Mouse (Mus musculus) kidney, adult 2 months (tissue): Measurements from ENCODE around the gene Rpf1. TPM values are rescaled to one million over a fixed set of nuclear protein-coding genes. Genes with fewer than 3 reads are reported as not detected.

ENCODE experiments used
- DNase-seq: peaks from one replicate; pipeline ENCODE4 v3.0.0; 2021
- H3K27ac ChIP-seq: fragments of 200-500 bp; 2 replicates; pipeline ENCODE4 v1.5.1; 2012; ENCODE audit warnings: low read depth, low read length, control low read depth, inconsistent platforms; ENCODE audit not compliant: insufficient read depth
- H3K27me3 ChIP-seq: fragments of 200-500 bp; replicated peaks from 2 replicates; pipeline ENCODE4 v1.6.1; 2012; ENCODE audit warnings: mild to moderate bottlenecking, moderate library complexity, low read length, inconsistent platforms; ENCODE audit not compliant: control insufficient read depth, insufficient read depth
- H3K36me3 ChIP-seq: fragments of 200-500 bp; 2 replicates; pipeline ENCODE4 v1.6.1; 2012; ENCODE audit warnings: mild to moderate bottlenecking, moderate library complexity, low read length, inconsistent platforms; ENCODE audit not compliant: control insufficient read depth, insufficient read depth
- H3K4me1 ChIP-seq: fragments of 200-500 bp; 2 replicates; pipeline ENCODE4 v1.6.1; 2011; ENCODE audit warnings: low read length; ENCODE audit not compliant: control insufficient read depth, insufficient read depth
- H3K4me3 ChIP-seq: fragments of 200-500 bp; 2 replicates; pipeline ENCODE4 v1.5.1; 2011; ENCODE audit warnings: mild to moderate bottlenecking, low read depth, low read length, control low read depth; ENCODE audit not compliant: insufficient read depth
- CTCF ChIP-seq: fragments of 200-500 bp; conservative IDR thresholded peaks from 2 replicates; pipeline ENCODE4 v1.5.1; 2011; ENCODE audit warnings: low read depth, mild to moderate bottlenecking, control low read depth, low read length, moderate library complexity, mixed read lengths; ENCODE audit not compliant: insufficient read depth, insufficient read length
- POLR2A ChIP-seq: fragments of 200-500 bp; IDR thresholded peaks from one replicate; pipeline ENCODE4 v1.6.1; 2011; ENCODE audit warnings: low read depth, low read length, control low read depth
- WGBS: fragments of 180-500 bp; shearing (Covaris S2); methylation state at CpG from one replicate; pipeline ENCODE4 v1.1.7; 2018; 5-methylcytosine and 5-hydroxymethylcytosine counted together
- polyA plus RNA-seq: library from polyadenylated mRNA; depleted of rRNA; stranded (reverse); fragments of >200 nt; gene quantifications from 2 replicates; pipeline ENCODE4 v1.2.3, GENCODE M21; 2012; rRNA removed

Gene Rpf1
- 9.9 and 13.6 TPM in 2 replicates for polyA plus RNA-seq

GRCm38 (mm10) chr3:146520798-146521651 is at the start of gene Rpf1:
Gene Rpf1, minus strand, starts transcription at chr3:146521429.
- Histone ChIP-seq H3K27me3 (no peaks in the 10 kb centered on the region), H3K4me1 (no peaks in the 10 kb centered on the region; the same call in 1 of the 2 replicates), H3K27ac (peak within 1 kb of the TSS; percentile 93), H3K4me3 (peak within 1 kb of the TSS; percentile 88), H3K36me3 (no peaks in the 10 kb centered on the region; the same call in 1 of the 2 replicates)
- under 1% methylated on average over 79 of the region's 82 CpGs for WGBS
- TF ChIP-seq CTCF (no peak), POLR2A (no peak)
- DNase-seq = peak; percentile 96

- Histone ChIP-seq H3K27me3 (no peaks in the 10 kb centered on the region), H3K27ac (no peak overlapping the region), H3K36me3 (no peaks in the 10 kb centered on the region), H3K4me3 (no peak overlapping the region), H3K4me1 (no peaks in the 10 kb centered on the region)
- 81% methylated on average over 6 of the region's 6 CpGs for WGBS
- TF ChIP-seq CTCF = no peak
- no peak for TF ChIP-seq POLR2A
- DNase-seq = no peak
Measured at GRCm38 (mm10) chr3:146570939-146571338, 49.7 kb upstream of the Rpf1 start.

GRCm38 (mm10) chr3:146570148-146570782 is 49.0 kb upstream of the Rpf1 start, which contains the start of gene Uox:
Gene Uox, plus strand, starts transcription at chr3:146570426.
- H3K27ac ChIP-seq = no peak within 1 kb of the TSS
- 83% methylated on average over 10 of the region's 10 CpGs for WGBS
- H3K27me3 ChIP-seq = no peaks in the 10 kb centered on the region
- H3K4me1 ChIP-seq = no peaks in the 10 kb centered on the region
- H3K4me3 ChIP-seq = no peak within 1 kb of the TSS
- no peak for DNase-seq
- no peaks in the 10 kb centered on the region for H3K36me3 ChIP-seq
- no peak for TF ChIP-seq CTCF
- no peak for TF ChIP-seq POLR2A

GRCm38 (mm10) chr3:146569594-146569993 is 48.4 kb upstream of the Rpf1 start:
- Histone ChIP-seq H3K27ac (no peak overlapping the region), H3K4me1 (no peaks in the 10 kb centered on the region), H3K36me3 (no peaks in the 10 kb centered on the region), H3K27me3 (no peaks in the 10 kb centered on the region), H3K4me3 (no peak overlapping the region)
- TF ChIP-seq CTCF = no peak
- no peak for TF ChIP-seq POLR2A
- WGBS = 93% methylated on average over 3 of the region's 3 CpGs
- no peak for DNase-seq

- DNase-seq = peak; percentile 63
- Histone ChIP-seq H3K4me3 (no peak overlapping the region), H3K36me3 (no peaks in the 10 kb centered on the region), H3K4me1 (no peaks in the 10 kb centered on the region), H3K27me3 (no peaks in the 10 kb centered on the region), H3K27ac (no peak overlapping the region)
- 45% methylated on average over 9 of the region's 9 CpGs for WGBS
- no peak for TF ChIP-seq POLR2A
- TF ChIP-seq CTCF = no peak
Measured at GRCm38 (mm10) chr3:146567884-146568530, 46.8 kb upstream of the Rpf1 start.

- DNase-seq = no peak
- 66% methylated on average over 7 of the region's 7 CpGs for WGBS
- no peak overlapping the region for H3K4me3 ChIP-seq
- H3K4me1 ChIP-seq = no peaks in the 10 kb centered on the region
- H3K27me3 ChIP-seq = no peaks in the 10 kb centered on the region
- no peaks in the 10 kb centered on the region for H3K36me3 ChIP-seq
- TF ChIP-seq CTCF = no peak
- no peak for TF ChIP-seq POLR2A
- no peak overlapping the region for H3K27ac ChIP-seq
Measured at GRCm38 (mm10) chr3:146567366-146567765, 46.1 kb upstream of the Rpf1 start.

- no peaks in the 10 kb centered on the region for H3K4me1 ChIP-seq
- TF ChIP-seq CTCF = no peak
- no peak for TF ChIP-seq POLR2A
- H3K27me3 ChIP-seq = no peaks in the 10 kb centered on the region
- no peak for DNase-seq
- no peaks in the 10 kb centered on the region for H3K36me3 ChIP-seq
- H3K27ac ChIP-seq = no peak overlapping the region
- no peak overlapping the region for H3K4me3 ChIP-seq
- 88% methylated on average over 1 of the region's 1 CpGs for WGBS
Measured at GRCm38 (mm10) chr3:146565065-146565411, 43.8 kb upstream of the Rpf1 start.
